Mouse (Mus musculus): ENCODE data around the gene Wdr44.

DNA sequence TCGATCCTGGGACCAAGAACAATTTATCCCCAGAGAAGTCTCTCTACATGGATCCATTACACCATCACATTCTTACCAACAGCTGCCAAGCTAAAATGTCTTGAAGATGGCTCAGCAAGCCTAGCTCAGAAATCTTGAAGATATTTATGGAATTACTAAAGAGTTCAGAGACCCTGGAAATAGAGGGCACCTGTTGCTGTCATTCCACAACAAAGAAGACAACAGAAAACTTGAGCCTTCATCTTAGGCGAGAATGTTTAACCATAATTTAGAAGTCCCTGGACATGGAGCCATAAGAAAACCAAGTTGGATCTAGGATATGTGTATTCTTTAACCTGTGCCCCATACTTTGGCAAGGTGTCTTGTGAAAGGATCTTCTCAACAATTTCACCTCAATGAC lies 16.3 kb upstream of the Wdr44 start:
- TF ChIP-seq CTCF (IDR thresholded peaks at IDR 0.05; ENCODE audit: low read depth) (no peak), EP300 (optimal IDR thresholded peaks at IDR 0.05) (no peak)

Measured in stomach, postnatal 0 days (tissue).